Mouse (Mus musculus) left cerebral cortex, adult 9 months (tissue): ENCODE data around the gene Polr2e.

Source experiments
- DNase-seq, 2 experiments: peaks; one replicate each; pipeline ENCODE4 v3.0.0; 2022; ENCODE audit warnings: low spot score in 2 of 2

Polr2e gene

DNA sequence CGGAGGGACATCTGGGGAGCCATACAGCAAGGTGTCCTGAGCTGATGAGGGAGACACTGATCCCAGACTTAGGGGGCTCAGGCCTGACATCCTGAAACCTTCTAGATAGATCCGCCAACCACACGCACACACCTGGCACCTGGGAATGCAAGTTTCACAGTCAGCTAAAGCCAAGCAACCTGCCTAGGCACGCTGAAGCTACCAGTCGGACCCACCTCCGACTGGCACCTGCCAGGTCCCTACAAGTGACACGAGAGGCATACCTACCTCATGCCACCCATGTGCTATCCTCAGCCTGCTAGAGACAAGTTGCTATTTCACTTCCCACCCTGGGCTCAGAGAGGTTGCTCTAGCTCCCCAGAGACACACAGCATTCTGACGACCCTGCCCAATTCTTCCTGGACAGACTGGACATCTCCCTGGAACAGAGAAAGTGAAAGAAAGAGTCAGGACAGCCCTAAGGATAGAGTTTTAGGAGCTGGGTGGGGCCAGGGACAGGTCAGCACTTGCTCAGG is 50.3 kb downstream of the Polr2e start:
- no peak for DNase-seq

DNA sequence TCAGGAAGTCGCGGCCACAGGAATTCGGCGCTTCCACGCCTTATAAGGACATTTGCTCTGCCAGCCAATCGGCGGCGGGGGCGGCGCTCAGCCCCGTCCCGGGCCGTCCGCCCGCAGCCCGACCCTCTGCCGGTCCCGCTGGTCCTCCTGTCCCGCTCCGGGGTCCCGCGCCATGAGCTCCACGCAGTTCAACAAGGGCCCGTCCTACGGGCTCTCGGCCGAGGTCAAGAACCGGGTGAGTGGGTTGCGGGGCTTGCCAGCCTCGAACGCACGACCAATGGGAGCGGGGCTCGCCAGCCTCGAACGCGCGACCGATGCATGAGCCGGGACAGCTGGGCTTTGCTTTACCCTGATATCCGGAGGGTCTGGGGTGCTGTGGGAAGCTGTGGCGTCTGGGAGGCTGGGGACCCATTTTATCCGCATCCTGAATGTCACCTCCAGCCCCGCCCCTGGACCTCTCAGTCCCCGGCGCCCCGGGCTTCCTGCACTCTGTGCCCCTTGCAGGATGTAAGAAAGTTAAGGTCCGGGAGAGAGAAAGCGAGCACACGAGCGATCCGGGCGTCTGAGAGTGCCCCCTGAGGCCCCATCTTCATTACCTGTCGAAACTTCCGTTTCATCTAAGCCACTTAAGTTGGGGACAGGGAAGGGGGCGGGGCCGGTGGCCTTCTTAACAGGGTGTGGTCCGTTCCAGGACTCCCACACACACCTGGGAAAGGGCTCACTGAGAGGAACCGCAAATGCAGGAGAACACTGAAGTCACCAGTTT is 50.9 kb downstream of the Polr2e start, which contains the start of gene Cnn2:
Gene Cnn2, plus strand, starts transcription at position 79 of the 766 bp plus-strand sequence.
- DNase-seq, result no peak

GRCm38 (mm10) chr10:79987771-79988505 is 51.7 kb downstream of the Polr2e start:
- DNase-seq, result no peak

DNA sequence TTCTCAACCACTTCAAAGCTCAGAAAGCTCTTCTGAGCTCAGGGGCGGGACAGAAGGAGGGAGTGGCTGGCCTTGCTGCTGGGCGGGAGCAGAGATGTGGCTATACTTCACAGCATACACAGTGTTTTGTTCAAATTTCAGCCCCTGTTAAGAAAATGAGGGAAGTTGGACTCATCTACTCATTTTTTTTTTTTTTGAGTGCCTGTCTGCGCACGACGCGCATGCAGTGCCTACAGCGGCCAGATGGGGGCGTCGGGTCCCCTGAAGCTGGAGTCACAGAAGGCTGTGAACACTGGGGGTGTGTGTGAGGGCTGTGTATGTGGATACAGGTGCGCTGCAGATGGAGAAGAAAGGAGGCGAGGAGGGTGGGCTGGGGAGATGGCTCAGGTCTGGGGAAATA is 52.6 kb downstream of the Polr2e start:
- peak in 1 of 2 experiments; percentile 85 for DNase-seq

DNA sequence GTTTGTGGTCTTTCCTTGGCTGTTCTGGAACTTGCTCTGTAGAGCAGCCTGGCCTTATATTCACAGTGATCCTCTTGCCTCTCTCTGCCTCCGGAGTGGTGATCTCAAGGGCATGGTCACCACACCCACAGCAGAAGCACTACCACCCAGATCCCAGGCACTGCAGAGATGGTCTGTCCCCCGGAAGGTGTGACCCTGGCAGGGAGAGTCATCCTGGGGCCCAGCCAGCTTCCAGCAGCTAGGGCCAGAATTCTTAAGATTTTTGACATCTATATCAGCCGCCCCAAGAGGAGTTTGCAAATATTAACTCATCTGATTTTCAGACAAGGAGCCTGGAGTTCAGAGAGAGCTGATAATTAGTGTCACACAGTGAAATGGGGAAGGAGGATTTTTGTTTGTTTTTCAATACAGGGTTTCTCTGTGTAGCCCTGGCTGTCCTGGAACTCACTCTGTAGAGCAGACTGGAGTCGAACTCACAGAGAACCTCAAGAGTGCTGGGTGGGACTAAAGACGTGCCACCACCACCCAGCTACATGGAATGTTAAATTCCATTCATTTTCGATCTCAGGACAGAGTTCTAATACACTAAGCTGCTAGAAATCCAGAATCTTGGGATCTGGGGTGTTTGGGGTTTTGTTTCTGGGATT is 53.2 kb downstream of the Polr2e start:
- no peak for DNase-seq
